Mouse (Mus musculus) erythroid progenitor cell, adult 5-6 weeks (primary cell): ENCODE data around the gene Prkacb. TPM values are rescaled to one million over a fixed set of nuclear protein-coding genes. Genes with fewer than 3 reads are reported as not detected.
"Not testable (repeated sequence)": the region's sequence is repeated elsewhere in the genome, so short reads cannot be mapped to it uniquely, and the experiment has no call there.

Experiments used
- ATAC-seq: replicated peaks from 2 replicates; pipeline ENCODE4 v1.8.0; 2016; ENCODE audit warnings: moderate number of reproducible peaks, mild to moderate bottlenecking, moderate TSS enrichment, inconsistent platforms; ENCODE audit not compliant: poor library complexity, low FRiP score, severe bottlenecking
- total RNA-seq, 2 experiments: library from RNA; stranded (forward) in 1 of 2; stranded (reverse) in 1 of 2; fragments of 150-400 nt in 1 of 2; fragments of 186-747, 209-891 nt in 1 of 2; gene quantifications; 2 replicates each; pipeline versions ENCODE4 v1.2.3 to v1.2.4; 2015 to 2017; ENCODE audit warnings: low replicate concordance in 2 of 2

Gene Prkacb
- total RNA-seq, 2 experiments from 2014 or later, result 12.6 to 18.2 TPM

DNA sequence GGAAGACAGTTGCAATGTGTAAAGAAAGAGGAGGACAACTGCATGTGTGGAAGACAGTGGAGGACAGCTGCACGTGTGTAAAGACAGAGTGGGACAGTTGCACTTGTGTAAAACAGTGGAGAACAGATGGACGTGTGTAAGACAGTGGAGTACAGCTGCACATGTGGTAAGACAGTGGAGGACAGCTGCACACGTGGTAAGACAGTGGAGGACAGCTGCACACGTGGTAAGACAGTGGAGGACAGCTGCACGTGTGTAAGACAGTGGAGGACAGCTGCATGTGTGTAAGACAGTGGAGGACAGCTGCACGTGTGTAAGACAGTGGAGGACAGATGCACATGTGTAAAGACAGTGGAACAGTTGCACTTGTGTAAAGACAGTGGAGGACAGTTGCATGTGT, 76.6 kb downstream of the Prkacb start:
- not testable (repeated sequence) for ATAC-seq

DNA sequence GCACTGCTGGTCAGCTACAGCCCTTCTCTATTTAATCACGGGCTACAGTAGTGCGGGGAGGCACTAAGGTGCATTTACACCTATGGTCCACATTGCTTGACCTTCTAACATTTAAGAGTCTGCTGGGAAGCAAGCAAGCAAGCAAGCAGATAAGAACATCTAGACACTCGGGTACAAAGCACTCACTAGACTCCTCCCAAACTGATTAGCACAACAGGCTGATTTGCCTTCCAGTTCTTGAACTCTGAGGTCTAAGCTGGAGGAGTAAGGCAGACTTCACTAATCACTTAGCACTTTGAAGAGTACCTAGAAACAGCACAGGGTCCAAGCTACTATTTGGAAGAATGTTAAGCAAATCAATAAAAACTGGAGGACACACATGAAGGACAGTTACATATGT, 77.1 kb downstream of the Prkacb start:
- ATAC-seq, result no peak

DNA sequence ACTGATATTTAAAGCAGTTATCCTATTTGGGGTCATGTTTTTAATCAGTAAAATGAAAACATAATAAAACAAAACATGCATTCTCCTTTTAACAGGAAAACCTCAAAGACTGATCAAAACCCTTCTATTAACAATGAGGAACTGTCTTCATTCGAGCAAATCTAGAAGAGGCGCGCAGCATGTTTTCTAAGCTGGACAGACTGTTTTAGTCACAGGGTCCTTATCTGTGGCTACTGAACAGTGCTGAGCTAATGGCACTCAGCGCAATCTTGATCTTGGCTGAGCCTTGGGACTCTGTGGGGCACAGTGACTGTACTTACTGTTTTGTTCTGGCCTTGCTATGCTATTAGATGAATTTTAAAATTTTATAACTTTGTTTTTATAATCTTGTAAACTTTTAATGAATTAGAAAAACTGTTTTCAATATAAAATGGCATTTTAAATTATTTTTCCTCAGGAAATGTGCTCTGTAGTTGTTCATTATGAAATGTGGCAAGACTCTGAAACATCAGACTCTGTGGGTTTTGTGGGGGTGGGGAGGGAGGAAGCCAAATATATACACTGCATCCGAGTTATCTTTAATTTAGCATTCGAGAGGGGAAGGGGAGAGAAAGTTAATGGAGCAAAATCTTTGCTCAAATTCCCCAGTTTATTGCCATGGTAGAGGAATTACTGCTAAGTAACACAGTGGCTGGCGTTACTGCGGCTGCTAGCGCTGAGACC, 77.7 kb downstream of the Prkacb start:
- ATAC-seq, result 0 out of 2 replicates have a peak, but pooled peaks have one; percentile 54

DNA sequence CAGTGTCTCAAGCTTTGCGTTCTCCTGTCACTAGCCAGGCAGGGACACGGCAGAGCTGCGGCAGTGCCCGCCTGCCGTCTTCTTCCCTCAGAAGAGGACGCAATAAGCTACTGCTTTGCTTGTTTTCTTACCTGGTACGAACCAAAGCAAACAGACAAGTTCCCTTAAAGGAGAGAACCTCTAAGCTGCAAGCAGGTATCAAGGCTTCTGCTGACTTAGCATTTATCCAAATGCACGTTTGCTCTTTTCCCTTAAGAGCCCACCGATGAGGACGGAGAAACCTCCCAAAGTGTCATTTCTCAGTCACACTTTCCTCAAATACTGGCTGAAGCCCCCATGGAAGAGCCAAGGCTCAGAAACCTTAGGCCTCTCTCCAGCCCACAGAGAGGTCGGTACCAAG, 81.3 kb downstream of the Prkacb start:
- no peak for ATAC-seq

DNA sequence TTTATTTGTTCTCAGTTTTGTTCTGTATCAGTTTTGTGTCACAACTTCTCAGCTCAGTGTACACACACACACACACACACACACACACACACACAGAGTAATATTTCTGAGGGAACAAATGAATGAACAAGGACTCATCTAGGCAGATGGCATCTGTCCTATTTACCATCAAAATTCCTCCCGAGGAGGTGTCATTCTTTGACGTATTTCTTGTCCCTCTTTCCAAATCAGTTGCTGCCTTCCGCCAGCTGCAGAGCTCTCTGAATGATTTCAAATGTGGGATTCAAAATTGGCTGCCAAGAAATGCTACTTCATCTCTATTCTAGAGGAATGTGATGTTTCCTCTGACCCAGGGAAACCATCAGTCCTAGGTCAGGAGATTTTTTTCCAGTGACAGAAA, 89.8 kb downstream of the Prkacb start:
- ATAC-seq, result no peak

DNA sequence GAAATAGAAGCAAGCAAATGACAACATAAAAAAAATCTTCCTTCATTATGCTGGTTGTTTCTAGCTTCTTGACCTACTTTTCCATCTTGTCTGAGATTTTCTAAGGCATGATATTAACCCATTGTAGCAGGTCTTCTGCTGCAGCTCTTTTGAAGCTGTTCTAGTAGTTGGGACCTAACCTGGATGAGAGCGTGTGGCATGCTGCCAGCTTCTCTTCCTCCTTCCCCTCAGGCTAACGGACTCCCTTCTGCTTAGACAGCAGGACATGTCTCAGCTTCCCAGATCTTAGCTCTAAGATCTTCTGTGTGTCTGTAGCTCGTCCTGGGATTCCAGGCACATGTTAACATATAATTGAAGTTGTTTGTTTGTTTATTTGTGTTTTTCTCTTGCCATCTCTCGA, 93.1 kb downstream of the Prkacb start:
- ATAC-seq, result no peak

DNA sequence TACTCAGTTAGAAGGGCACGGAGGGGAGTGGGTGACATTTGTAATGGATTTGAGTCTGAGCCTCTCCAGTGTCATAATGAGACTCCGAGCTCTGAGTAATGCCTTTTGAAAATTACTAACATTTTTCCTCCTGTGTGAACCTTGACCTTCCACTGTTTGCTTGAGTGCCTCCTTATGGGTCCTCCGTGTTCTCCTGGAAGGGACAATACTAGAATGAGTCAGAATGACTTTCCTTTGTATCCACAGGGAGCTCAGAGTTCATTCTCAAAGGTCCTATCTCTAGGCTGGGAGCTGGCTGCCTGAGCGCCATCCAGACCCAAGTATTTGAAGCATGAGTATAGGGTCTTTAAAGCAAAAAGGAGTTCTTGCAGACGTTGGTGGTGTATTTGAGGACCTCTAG, 94.5 kb downstream of the Prkacb start:
- ATAC-seq, result no peak

DNA sequence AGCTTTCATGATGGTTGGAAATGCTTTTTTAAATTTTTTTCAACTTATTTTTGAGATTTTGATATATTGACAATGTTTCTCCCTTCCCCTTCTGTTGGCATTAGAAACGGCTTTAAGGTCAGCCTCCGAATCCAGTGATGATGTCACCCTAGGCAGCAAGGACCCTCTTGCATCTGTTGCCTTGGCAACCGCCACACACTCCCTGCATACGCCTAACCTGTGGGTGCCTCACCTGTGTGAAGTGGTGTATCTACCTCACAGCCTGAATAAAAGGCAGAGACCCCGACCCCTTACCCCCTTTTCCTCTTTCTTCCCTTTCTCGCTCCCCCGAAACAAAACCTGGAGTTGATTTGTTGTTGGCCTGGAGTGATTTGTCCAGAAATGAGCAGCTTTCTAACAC, 100.5 kb downstream of the Prkacb start:
- no peak for ATAC-seq

DNA sequence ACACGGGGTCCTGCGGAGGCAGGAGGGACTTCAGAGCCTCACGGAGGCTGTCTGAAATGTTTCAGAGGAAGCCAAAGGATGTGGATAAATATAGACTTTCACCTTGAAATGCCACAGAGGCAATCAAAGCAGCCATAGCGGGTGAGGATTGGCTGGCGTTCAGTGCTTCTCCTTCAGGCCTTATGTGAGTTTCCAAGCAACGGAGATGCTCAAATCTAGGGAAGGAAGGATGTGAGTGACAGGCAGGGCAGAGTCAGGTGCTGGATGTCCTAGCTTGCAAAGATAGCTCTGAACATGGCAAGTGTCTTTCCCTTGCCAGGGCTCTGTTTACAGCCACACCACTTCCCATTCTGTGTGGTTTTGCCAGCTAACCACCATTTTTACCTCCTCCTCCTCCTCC, 101.2 kb downstream of the Prkacb start:
- no peak for ATAC-seq

DNA sequence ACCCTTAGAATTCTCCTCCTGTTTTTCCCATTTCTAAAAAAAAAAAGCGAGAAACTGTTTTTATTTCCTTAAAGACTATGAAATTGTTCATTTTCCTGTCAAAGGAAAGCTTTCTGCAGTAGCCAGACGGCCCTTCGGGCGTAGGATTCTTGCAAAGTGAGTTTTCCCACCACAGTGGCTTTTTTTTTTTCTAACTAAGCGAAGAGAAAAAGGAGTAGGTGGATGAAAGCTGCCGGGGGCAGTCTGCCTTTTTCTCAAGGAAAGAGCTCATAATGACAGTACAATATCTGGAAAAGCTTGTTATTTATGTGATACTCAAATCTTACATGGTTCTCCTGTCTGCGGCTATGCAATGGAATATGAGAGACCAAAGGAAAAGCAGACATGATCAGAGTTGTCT, 101.7 kb downstream of the Prkacb start:
- ATAC-seq, result no peak

DNA sequence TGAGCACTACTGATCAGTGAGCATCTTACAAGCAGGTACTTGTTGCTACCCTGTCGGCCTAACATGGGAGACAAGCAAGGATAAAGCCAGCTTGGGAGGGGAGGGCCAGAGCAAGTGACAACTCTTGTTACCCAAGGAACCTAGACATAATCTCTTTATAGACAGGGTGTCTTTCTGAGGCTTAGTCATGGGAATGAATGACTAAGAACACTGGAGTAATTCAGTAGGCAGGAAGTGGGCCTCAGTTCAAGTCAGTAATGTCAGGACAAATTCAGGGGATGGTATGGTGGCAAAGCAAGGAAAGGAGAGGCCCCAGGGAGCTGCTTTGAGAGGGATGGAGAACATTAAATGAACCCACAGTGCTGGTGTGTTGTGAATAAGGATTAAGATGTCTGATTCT, 103.7 kb downstream of the Prkacb start:
- no peak for ATAC-seq

DNA sequence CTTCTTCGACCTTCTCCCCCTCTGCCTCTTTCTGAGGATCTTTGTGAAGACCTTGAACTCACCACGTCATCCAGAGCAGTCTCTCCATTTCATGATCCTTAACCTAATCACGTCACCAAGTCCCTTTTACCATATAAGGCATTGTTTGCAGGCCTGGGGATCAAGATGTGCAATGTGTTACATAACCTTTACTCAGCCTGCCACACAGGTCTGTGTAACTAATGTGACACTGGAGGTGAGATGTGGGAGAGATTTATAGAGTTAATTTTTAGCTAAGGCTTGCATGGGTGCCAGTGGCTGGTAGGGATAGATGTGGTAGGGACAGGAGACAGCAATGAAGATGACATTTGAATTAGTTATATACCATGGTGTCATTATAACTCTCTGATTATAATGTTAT, 104.4 kb downstream of the Prkacb start:
- no peak for ATAC-seq

DNA sequence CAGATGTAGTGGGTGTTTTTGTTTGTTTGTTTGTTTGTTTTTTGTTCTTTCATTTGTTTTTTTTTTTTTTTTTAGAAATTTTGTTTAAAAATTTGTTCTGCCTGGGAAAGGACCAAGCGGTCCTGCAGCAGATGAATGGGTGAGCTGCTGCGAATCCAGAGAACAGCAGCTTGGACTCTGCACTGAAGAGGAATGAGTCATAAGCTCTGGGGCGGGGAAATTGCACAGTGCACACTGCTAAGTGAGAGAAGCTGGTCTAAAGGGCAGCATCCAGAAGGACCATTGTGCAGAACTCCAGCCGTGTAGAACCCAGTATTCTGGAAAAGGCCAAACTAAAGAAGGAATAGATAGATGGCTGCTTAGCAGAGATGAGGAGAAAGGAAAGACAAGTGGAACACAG, 108.7 kb downstream of the Prkacb start:
- no peak for ATAC-seq

DNA sequence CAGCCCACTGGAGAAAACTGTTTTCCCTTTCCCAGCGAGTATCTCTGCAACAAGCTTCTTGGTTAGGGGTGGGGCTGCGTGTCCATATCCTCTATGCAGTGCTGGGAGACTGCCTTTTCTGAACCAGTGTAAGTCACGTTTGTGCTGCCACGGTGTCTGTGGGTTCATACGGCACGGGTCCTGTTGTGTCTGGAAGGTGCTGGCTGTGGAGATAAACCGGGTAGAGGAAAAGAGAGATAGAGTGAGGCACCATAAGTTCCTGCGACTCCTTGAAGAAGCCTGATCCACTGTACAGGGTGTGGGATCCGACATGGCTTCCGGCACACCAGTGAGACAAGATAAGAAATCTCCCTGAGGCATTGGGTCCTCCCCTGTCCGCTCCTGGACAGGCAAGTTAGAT, 112.7 kb downstream of the Prkacb start:
- ATAC-seq, result peak; percentile 82

DNA sequence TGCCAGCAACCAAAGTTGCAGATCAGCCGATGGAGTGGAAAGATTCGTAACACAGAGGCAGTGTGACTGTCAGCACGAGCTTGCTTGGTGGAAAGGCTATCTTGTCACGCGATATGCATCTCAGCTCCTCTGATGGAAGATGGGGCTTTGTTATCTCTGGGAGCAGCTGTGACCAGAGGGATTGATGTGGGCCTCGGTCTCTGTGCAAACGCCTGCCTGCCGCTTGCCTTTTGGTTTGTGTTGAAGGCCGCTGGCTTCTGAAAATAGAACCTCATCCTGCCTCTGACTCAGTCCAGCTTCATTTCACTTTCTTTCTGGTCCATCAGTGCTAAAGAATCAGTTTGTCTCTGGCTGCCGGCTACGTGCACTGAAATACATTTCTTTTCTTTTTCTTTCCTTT, 113.8 kb downstream of the Prkacb start:
- no peak for ATAC-seq

DNA sequence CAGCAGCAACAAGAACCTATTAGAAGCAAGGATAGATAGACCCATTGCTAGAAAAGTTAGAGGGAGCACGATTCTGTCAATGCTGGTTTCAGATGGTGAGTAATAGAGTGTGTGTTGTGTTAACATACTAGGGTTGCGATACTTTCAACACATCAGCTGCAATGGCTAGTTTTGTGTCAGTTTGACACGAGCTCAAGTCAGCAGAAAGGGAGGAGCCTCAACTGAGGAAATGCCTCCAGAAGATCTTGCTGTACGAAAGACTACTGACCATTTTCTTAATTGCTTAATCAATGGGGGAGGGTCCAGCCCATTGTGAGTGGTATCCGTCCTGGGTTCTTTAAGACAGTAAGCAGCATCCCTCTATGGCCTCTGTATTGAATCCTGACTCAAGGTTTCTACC, 120.2 kb downstream of the Prkacb start:
- no peak for ATAC-seq

DNA sequence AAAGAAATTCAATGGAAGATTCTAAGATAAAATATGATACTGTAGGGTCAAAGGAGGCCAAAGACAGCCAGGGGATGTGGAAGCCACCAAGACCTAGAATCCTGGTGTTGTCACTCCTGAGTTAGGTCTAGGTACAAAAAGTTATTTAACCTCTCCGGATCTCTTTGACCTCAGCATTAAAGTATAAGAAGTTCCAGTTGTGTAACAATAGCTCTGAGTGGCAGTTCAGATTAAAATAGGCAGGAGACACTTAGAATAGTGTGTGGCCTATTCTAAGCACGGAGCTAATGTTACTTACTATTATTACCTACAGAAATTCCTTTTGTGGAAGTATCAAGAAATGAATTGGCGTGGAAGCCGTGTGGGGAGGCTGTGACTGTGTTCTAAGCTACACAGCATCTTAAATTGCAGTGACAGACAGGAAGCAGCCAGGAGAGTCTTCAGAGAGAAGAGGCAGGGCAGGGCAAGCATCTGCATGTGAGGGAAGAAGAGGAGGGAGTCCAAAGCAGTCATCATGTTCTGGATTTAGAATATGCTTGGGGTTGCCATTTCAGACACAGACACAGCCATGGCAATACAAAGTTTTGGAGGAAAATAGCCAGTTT, 125.6 kb downstream of the Prkacb start:
- no peak for ATAC-seq

DNA sequence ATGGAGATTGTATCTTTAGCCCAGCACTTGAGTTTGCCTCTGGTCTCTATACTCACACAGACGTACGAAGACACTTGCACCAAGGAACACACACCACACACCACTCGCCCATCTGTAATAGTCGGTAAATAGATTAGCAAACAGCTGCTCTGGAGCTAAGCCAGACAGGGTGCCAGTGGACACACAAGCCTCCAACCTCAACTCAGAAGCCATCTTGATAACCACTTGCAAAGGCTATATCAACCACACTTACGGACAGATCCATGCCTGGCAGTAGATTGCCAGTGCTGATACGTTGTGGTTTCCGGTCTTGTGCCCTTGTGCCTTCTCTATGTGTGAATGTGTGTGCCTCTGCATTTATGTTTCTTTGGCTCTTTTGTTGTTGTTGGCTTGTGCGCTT, 126.4 kb downstream of the Prkacb start:
- ATAC-seq, result no peak

DNA sequence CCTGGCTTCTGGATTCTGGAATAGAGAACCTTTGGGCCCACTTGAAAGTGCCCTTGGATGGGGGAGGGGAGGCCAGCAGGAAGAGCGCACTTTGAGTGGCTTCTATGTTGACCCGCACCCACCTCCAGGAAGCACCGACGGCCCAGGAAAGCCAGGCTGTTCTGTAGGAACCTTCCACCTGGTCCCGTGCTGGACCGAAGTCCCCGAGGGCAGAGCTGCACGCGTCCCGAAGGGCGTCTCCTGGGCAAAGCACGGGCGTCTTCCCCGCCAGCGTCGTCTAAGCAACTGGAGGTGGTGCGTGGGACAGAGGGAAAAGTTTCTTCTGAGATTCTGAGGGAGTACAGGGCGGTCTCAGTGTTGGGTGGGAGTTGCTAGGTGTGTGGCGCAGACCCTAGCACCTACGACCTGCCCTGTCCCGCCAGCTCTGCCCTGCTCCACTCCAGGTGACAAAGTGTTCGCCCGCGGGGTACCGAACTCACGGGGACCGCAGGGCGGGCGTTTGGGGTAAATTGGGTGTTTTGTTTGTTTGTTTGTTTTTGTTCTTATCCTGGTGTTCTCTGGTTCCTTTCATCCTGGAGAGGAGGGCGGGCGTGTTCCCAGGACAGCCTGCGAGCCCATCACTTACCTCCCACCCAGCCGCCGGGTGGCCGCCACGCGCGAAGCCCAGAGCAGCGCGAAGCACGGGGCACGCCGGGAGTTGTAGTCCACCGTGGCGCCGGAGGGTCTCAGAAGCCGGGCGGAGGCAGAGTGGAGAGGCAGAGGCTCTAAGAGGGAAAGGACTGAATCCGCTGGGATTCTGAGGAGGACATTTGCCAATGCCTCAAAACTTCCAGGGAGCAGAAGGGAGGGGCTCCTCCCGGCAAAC, 127.7 kb downstream of the Prkacb start, which contains the start of gene Samd13:
TSS of gene Samd13 (minus strand) at position 782 of the 865 bp plus-strand sequence.
- ATAC-seq, result peak; percentile 30; the same call in 1 of the 2 replicates

DNA sequence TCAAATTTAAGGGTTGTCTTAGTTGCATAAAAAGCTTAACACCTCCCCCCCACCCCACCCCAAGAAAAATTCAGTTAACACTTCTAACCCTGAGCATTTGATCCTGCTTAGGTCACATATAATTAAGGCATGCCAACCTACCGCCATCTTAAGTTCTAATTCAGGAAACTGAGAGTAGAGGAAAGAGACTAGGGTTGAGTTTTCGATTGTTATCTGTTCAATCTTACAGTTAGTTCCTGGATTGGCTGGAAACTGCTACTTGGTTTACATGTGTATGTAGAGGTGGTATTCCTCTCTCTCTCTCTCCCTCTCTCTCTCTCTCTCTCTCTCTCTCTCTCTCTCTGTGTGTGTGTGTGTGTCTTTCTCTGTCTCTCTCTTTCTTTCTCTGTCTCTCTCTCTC, 129.7 kb downstream of the Prkacb start:
- no peak for ATAC-seq

DNA sequence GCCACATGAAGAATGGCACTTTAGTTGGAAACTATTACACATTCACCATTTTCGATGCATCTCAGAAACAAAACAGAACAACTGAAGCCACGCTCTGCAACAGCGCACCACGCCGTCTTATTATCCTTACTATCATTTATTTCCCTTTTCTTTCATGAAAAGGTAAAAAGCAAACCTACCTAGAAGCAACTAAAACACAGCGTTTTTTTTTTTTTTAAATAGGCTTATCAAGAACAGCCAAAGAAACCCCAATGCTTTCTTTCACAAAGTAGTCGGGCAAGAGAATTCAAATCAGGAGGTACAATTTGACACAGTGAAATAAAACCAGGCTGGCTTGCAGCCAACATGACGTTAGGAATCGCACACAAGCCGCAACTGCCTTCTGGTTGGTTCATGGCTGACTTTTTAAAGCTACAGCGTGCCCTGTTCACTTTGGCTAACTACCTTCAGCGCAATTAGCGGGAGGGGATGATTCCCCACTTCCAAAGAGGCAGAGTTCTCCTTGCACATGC, 130.6 kb downstream of the Prkacb start:
- no peak for ATAC-seq
